ENCODE assay signal across 11 mouse cellular contexts in genomic region chr11:47695611-47696010, GRCm38 (mm10).
"Had no signal": no experiment of that assay in that cellular context is flagged by ENCODE, and none has a peak within 500 bp of the region (broad histone marks: within the 10 kb centered on the region; RNA-seq: fewer than 3 reads in every experiment).

No protein-coding gene starts in this region.

- H3K36me3 ChIP-seq: limb, embryonic 13.5 days had no signal

- DNase-seq: kidney, adult 2 months; kidney, postnatal 25 days; layer of hippocampus, adult 9-11 months; layer of hippocampus, postnatal 36 days; lung, adult 18-20 months; retina, postnatal 1 day; right cerebral cortex, postnatal 14 days; thymus, postnatal 36 days had no signal

- H3K9me3 ChIP-seq: limb, embryonic 13.5 days had no signal

- H3K4me1 ChIP-seq: limb, embryonic 13.5 days had no signal

- H3K4me2 ChIP-seq: limb, embryonic 13.5 days had no signal

- H3K27me3 ChIP-seq: limb, embryonic 13.5 days had no signal

- H3K4me3 ChIP-seq: limb, embryonic 13.5 days; myocyte had no signal

- H3K27ac ChIP-seq: limb, embryonic 13.5 days; liver, embryonic 14.5 days had no signal

- H3K9ac ChIP-seq: limb, embryonic 13.5 days; liver, embryonic 14.5 days had no signal
